Mouse (Mus musculus): ENCODE data around the gene Yipf1. TPM values are rescaled to one million over a fixed set of nuclear protein-coding genes. Genes with fewer than 3 reads are reported as not detected.
A peak's percentile ranks its signal among the peaks of the same experiment; 100 is the strongest.

Gene Yipf1
- polyA plus RNA-seq, 1 experiment from 2014 or later, result 53.4 TPM

GRCm38 (mm10) chr4:107299779-107300340 lies 14.3 kb upstream of the Yipf1 start:
- H3K9me3 ChIP-seq, result no peaks in the 10 kb centered on the region
- H3K4me2 ChIP-seq, result no peak overlapping the region
- no peak for ATAC-seq (ENCODE audit: insufficient number of reproducible peaks, insufficient read depth, low FRiP score, low TSS enrichment, low read depth)
- no peaks in the 10 kb centered on the region for H3K27me3 ChIP-seq
- H3K9ac ChIP-seq, result no peak overlapping the region
- no peaks in the 10 kb centered on the region for H3K4me1 ChIP-seq
- H3K4me3 ChIP-seq, result no peak overlapping the region
- H3K36me3 ChIP-seq, result no peaks in the 10 kb centered on the region
- WGBS, result 78% methylated on average over 7 of the region's 7 CpGs
- no peak overlapping the region for H3K27ac ChIP-seq

GRCm38 (mm10) chr4:107300371-107300770 lies 13.8 kb upstream of the Yipf1 start:
- no peak overlapping the region for H3K4me2 ChIP-seq
- WGBS, result 83% methylated on average over 4 of the region's 4 CpGs
- no peak overlapping the region for H3K4me3 ChIP-seq
- no peak for ATAC-seq (ENCODE audit: insufficient number of reproducible peaks, insufficient read depth, low FRiP score, low TSS enrichment, low read depth)
- no peaks in the 10 kb centered on the region for H3K36me3 ChIP-seq
- no peaks in the 10 kb centered on the region for H3K27me3 ChIP-seq
- H3K9me3 ChIP-seq, result no peaks in the 10 kb centered on the region
- no peak overlapping the region for H3K27ac ChIP-seq
- H3K9ac ChIP-seq, result no peak overlapping the region
- H3K4me1 ChIP-seq, result no peaks in the 10 kb centered on the region

- 97% methylated on average over 1 of the region's 1 CpGs for WGBS
- peak; percentile 59 for ATAC-seq (ENCODE audit: insufficient number of reproducible peaks, insufficient read depth, low FRiP score, low TSS enrichment, low read depth)
- no peak overlapping the region for H3K9ac ChIP-seq
Measured at GRCm38 (mm10) chr4:107300902-107301555, 13.1 kb upstream of the Yipf1 start.

GRCm38 (mm10) chr4:107302221-107302620 lies 11.9 kb upstream of the Yipf1 start:
- H3K4me2 ChIP-seq, result no peak overlapping the region
- no peak overlapping the region for H3K9ac ChIP-seq
- peaks cover 8% of the 10 kb centered on the region for H3K4me1 ChIP-seq
- H3K27ac ChIP-seq, result no peak overlapping the region
- no peaks in the 10 kb centered on the region for H3K27me3 ChIP-seq
- no peak overlapping the region for H3K4me3 ChIP-seq
- H3K36me3 ChIP-seq, result no peaks in the 10 kb centered on the region
- WGBS, result 88% methylated on average over 9 of the region's 9 CpGs
- H3K9me3 ChIP-seq, result no peaks in the 10 kb centered on the region
- no peak for ATAC-seq (ENCODE audit: insufficient number of reproducible peaks, insufficient read depth, low FRiP score, low TSS enrichment, low read depth)

More at GRCm38 (mm10) chr4:107300902-107301555, 13.1 kb upstream of the Yipf1 start:
- Histone ChIP-seq H3K4me1 (peaks cover 4% of the 10 kb centered on the region), H3K27ac (no peak overlapping the region), H3K9me3 (no peaks in the 10 kb centered on the region), H3K27me3 (no peaks in the 10 kb centered on the region), H3K36me3 (no peaks in the 10 kb centered on the region), H3K4me3 (no peak overlapping the region), H3K4me2 (no peak overlapping the region)

- no peaks in the 10 kb centered on the region for H3K36me3 ChIP-seq
- no peak overlapping the region for H3K4me2 ChIP-seq
- H3K27me3 ChIP-seq, result no peaks in the 10 kb centered on the region
- H3K4me3 ChIP-seq, result no peak overlapping the region
- H3K9ac ChIP-seq, result no peak overlapping the region
- H3K4me1 ChIP-seq, result peaks cover 8% of the 10 kb centered on the region
- no peaks in the 10 kb centered on the region for H3K9me3 ChIP-seq
- no peak for ATAC-seq (ENCODE audit: insufficient number of reproducible peaks, insufficient read depth, low FRiP score, low TSS enrichment, low read depth)
- H3K27ac ChIP-seq, result no peak overlapping the region
- 73% methylated on average over 4 of the region's 4 CpGs for WGBS
Measured at GRCm38 (mm10) chr4:107302832-107303231, 11.3 kb upstream of the Yipf1 start.

- H3K4me1 ChIP-seq, result peaks cover 8% of the 10 kb centered on the region
- no peaks in the 10 kb centered on the region for H3K36me3 ChIP-seq
- ATAC-seq (ENCODE audit: insufficient number of reproducible peaks, insufficient read depth, low FRiP score, low TSS enrichment, low read depth), result no peak
- no peaks in the 10 kb centered on the region for H3K9me3 ChIP-seq
- no peak overlapping the region for H3K27ac ChIP-seq
- 43% methylated on average over 3 of the region's 3 CpGs for WGBS
- H3K27me3 ChIP-seq, result no peaks in the 10 kb centered on the region
- H3K4me3 ChIP-seq, result no peak overlapping the region
- H3K9ac ChIP-seq, result no peak overlapping the region
- no peak overlapping the region for H3K4me2 ChIP-seq
Measured at GRCm38 (mm10) chr4:107303531-107303930, 10.6 kb upstream of the Yipf1 start.

- Histone ChIP-seq H3K9me3 (no peaks in the 10 kb centered on the region), H3K27me3 (no peaks in the 10 kb centered on the region), H3K4me2 (no peak within 1 kb of the TSS), H3K9ac (no peak within 1 kb of the TSS), H3K27ac (no peak within 1 kb of the TSS), H3K4me1 (peaks cover 8% of the 10 kb centered on the region), H3K4me3 (no peak within 1 kb of the TSS), H3K36me3 (no peaks in the 10 kb centered on the region)
- no peak for ATAC-seq (ENCODE audit: insufficient number of reproducible peaks, insufficient read depth, low FRiP score, low TSS enrichment, low read depth)
- WGBS, result 64% methylated on average over 6 of the region's 6 CpGs
Measured at GRCm38 (mm10) chr4:107306966-107307365, 7.2 kb upstream of the Yipf1 start, which contains the start of gene Dio1. Gene Dio1 (minus strand): TSS chr4:107307169.

GRCm38 (mm10) chr4:107314479-107314805 lies 279 bp downstream of the Yipf1 start:
- peak overlapping the region; percentile 84 for H3K4me2 ChIP-seq
- WGBS, result 5% methylated on average over 7 of the region's 7 CpGs
- peaks cover 27% of the 10 kb centered on the region for H3K36me3 ChIP-seq
- H3K4me1 ChIP-seq, result peaks cover 22% of the 10 kb centered on the region
- no peak for ATAC-seq (ENCODE audit: insufficient number of reproducible peaks, insufficient read depth, low FRiP score, low TSS enrichment, low read depth)
- H3K27me3 ChIP-seq, result no peaks in the 10 kb centered on the region
- H3K4me3 ChIP-seq, result peak overlapping the region; percentile 71
- H3K9me3 ChIP-seq, result no peaks in the 10 kb centered on the region
- H3K27ac ChIP-seq, result no peak overlapping the region
- peak overlapping the region; percentile 76 for H3K9ac ChIP-seq

- 82% methylated on average over 8 of the region's 8 CpGs for WGBS
- H3K9ac ChIP-seq, result no peak overlapping the region
- no peak overlapping the region for H3K27ac ChIP-seq
- no peak overlapping the region for H3K4me3 ChIP-seq
- H3K36me3 ChIP-seq, result peaks cover 68% of the 10 kb centered on the region
- no peak for ATAC-seq (ENCODE audit: insufficient number of reproducible peaks, insufficient read depth, low FRiP score, low TSS enrichment, low read depth)
- no peaks in the 10 kb centered on the region for H3K27me3 ChIP-seq
- no peak overlapping the region for H3K4me2 ChIP-seq
- H3K9me3 ChIP-seq, result no peaks in the 10 kb centered on the region
- peaks cover 16% of the 10 kb centered on the region for H3K4me1 ChIP-seq
Measured at GRCm38 (mm10) chr4:107318646-107319045, 4.5 kb downstream of the Yipf1 start.

GRCm38 (mm10) chr4:107321041-107321440 lies 6.9 kb downstream of the Yipf1 start:
- H3K9ac ChIP-seq, result no peak overlapping the region
- H3K4me3 ChIP-seq, result no peak overlapping the region
- no peak for ATAC-seq (ENCODE audit: insufficient number of reproducible peaks, insufficient read depth, low FRiP score, low TSS enrichment, low read depth)
- H3K27me3 ChIP-seq, result no peaks in the 10 kb centered on the region
- H3K36me3 ChIP-seq, result peaks cover 80% of the 10 kb centered on the region
- H3K9me3 ChIP-seq, result no peaks in the 10 kb centered on the region
- H3K4me2 ChIP-seq, result no peak overlapping the region
- H3K4me1 ChIP-seq, result no peaks in the 10 kb centered on the region
- no peak overlapping the region for H3K27ac ChIP-seq
- WGBS, result 85% methylated on average over 2 of the region's 2 CpGs

GRCm38 (mm10) chr4:107323113-107323512 lies 8.9 kb downstream of the Yipf1 start:
- peaks cover 72% of the 10 kb centered on the region for H3K36me3 ChIP-seq
- no peak for ATAC-seq (ENCODE audit: insufficient number of reproducible peaks, insufficient read depth, low FRiP score, low TSS enrichment, low read depth)
- no peak overlapping the region for H3K4me3 ChIP-seq
- no peak overlapping the region for H3K27ac ChIP-seq
- H3K9ac ChIP-seq, result no peak overlapping the region
- H3K4me2 ChIP-seq, result no peak overlapping the region
- no peaks in the 10 kb centered on the region for H3K9me3 ChIP-seq
- H3K27me3 ChIP-seq, result no peaks in the 10 kb centered on the region
- H3K4me1 ChIP-seq, result no peaks in the 10 kb centered on the region
- 96% methylated on average over 2 of the region's 2 CpGs for WGBS

- no peak overlapping the region for H3K4me3 ChIP-seq
- peaks cover 35% of the 10 kb centered on the region for H3K36me3 ChIP-seq
- H3K9ac ChIP-seq, result no peak overlapping the region
- H3K27ac ChIP-seq, result no peak overlapping the region
- H3K27me3 ChIP-seq, result no peaks in the 10 kb centered on the region
- H3K9me3 ChIP-seq, result no peaks in the 10 kb centered on the region
- H3K4me2 ChIP-seq, result no peak overlapping the region
- ATAC-seq (ENCODE audit: insufficient number of reproducible peaks, insufficient read depth, low FRiP score, low TSS enrichment, low read depth), result no peak
- H3K4me1 ChIP-seq, result no peaks in the 10 kb centered on the region
- 97% methylated on average over 8 of the region's 8 CpGs for WGBS
Measured at GRCm38 (mm10) chr4:107328530-107328929, 14.4 kb downstream of the Yipf1 start.

Measured in embryonic facial prominence, embryonic 13.5 days (tissue).